Mouse (Mus musculus): Measurements from ENCODE around the gene Apba3.

DNA sequence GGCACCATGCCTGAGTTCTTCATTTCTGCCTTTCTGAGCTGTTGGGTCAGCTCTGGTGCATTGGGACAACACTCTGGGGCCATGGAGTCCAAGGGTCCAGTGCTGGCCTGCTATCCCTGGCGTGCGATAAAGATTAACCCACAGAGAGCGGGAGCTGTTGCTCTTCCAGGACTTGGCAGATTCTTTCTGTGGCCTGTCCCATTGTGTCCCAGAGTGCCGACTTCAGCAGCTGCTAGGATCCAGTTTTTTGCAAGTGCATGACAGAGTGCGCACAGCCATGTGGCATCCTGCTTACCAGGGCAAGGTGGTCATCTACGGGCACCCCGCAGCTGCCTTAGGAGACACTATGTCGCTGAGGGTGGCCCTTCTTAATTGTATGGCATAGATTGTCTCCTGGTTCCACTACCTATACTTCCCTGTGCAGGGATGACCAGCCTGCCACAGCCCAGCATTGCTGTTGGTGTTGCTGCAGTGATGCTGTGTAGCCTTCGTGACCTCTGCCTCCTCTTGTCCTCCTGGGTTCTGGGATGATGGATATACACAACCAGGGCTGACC lies 33.7 kb downstream of the Apba3 start:
- TF ChIP-seq CTCF (IDR thresholded peaks at IDR 0.05 in 2 of 3, conservative IDR thresholded peaks at IDR 0.05 in 1 of 3; ENCODE audit: control insufficient read depth in 1 of 3, insufficient read depth in 1 of 3, low read depth in 2 of 3, low read length in 3 of 3, poor library complexity in 1 of 3, severe bottlenecking in 1 of 3) (no peak), MAX (IDR thresholded peaks at IDR 0.05; ENCODE audit: low read length) (no peak), ZMIZ1 (IDR thresholded peaks at IDR 0.05; ENCODE audit: low read depth, low read length) (no peak), GATA1 (IDR thresholded peaks at IDR 0.05; ENCODE audit: low read depth, low read length) (no peak), GABPA (IDR thresholded peaks at IDR 0.05; ENCODE audit: low read depth, low read length) (no peak), UBTF (IDR thresholded peaks at IDR 0.05; ENCODE audit: borderline replicate concordance, insufficient read depth, low read depth, low read length) (no peak), POLR2A (IDR thresholded peaks at IDR 0.05; ENCODE audit: control insufficient read depth in 1 of 2, insufficient read depth in 1 of 2, low read depth in 1 of 2, low read length in 2 of 2, poor library complexity in 1 of 2) (no peak), JUND (IDR thresholded peaks at IDR 0.05; ENCODE audit: low read depth, low read length) (no peak), EP300 (IDR thresholded peaks at IDR 0.05; ENCODE audit: low read depth in 1 of 2, low read length in 2 of 2) (no peak), RAD21 (IDR thresholded peaks at IDR 0.05; ENCODE audit: low read depth, low read length) (no peak), ETS1 (IDR thresholded peaks at IDR 0.05; ENCODE audit: low read depth, low read length) (no peak), TAL1 (IDR thresholded peaks at IDR 0.05; ENCODE audit: low read length) (no peak), BHLHE40 (IDR thresholded peaks at IDR 0.05; ENCODE audit: borderline replicate concordance, low read depth, low read length) (no peak)
